Mouse (Mus musculus) bone marrow macrophage, adult 2 months (primary cell): Measurements from ENCODE around the gene Prnp.

ENCODE experiments used
- CTCF ChIP-seq: IDR thresholded peaks from 2 replicates; pipeline ENCODE4 v1.5.1; 2012; ENCODE audit warnings: low read depth, mild to moderate bottlenecking, low read length, moderate library complexity
- POLR2A ChIP-seq: IDR thresholded peaks from 2 replicates; pipeline ENCODE4 v1.6.1; 2012; ENCODE audit warnings: mild to moderate bottlenecking, low read depth, low read length, borderline replicate concordance

DNA sequence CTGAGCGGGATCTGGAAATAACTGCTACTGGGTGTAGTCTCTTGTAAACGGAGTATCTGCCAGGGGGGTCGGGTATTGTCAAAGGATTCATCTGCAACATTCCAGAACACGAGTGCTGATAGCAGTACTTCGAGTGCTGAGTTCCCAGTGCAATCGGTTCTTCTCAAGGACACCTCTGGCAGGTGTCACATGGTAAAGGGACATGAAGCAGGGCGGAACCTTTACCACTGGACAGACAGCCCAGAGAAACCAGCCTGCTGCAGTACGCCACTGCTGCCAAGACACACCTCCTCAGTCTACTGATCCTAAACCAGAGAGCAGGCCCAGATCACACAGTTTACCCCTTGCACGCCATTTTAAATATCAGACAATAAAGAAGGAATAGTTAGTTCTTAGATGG, 45.1 kb downstream of the Prnp start:
- TF ChIP-seq CTCF, result no peak
- TF ChIP-seq POLR2A, result no peak
